Mouse (Mus musculus) embryonic fibroblast, embryonic 13.5 days (primary cell): ENCODE data around the gene Map4k3.

Source experiments
- CTCF ChIP-seq: IDR thresholded peaks from 2 replicates; pipeline ENCODE4 v1.5.1; 2011; ENCODE audit warnings: mild to moderate bottlenecking, control low read depth, low read length, moderate library complexity, borderline replicate concordance; ENCODE audit not compliant: insufficient read depth
- POLR2A ChIP-seq: IDR thresholded peaks from 2 replicates; pipeline ENCODE4 v1.6.1; 2011; ENCODE audit warnings: low read depth, mild to moderate bottlenecking, control low read depth, low read length, moderate library complexity

DNA sequence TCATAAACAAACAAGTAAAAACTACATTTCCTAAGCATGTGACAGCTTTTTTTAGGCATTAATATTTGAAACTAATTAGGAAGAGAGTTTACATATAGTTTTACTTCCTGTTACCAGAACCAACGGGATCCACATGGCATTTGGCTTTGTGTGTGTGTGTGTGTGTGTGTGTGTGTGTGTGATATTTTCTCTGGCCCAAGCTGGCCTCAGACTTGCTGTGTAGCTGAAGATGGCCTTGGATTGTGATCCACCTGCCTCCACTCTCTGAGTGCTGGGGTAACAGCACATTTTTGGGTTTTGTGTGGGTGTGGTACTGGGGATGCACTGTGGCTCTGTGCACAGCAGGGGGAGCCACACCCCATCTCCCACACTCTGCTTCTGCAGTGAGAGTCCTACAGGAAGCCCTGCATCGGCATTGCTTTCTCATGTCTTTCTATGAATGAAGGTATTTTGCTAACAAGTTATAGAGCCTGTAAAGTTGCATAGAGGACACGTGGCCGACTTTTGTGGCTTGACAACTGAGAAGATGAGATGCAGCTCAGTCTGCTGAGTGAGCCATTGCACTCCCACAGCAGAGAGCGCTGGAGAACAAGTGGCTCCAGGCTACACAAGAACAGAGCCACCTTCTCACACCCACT lies 107.4 kb downstream of the Map4k3 start:
- TF ChIP-seq CTCF: peak; percentile 93
- TF ChIP-seq POLR2A: no peak
